Mouse (Mus musculus): Measurements from ENCODE around the gene Pdzph1.
A peak's percentile ranks its signal among the peaks of the same experiment; 100 is the strongest.

Gene Pdzph1

GRCm38 (mm10) chr17:58923316-58923866 is 67.8 kb downstream of the Pdzph1 start:
- no peak for DNase-seq (ENCODE audit: low read depth, low spot score)

- no peak for DNase-seq (ENCODE audit: low read depth, low spot score)
These were observed 68.4 kb downstream of the Pdzph1 start for GRCm38 (mm10) chr17:58922821-58923220.

- DNase-seq (ENCODE audit: low read depth, low spot score) = no peak
These were observed 71.2 kb downstream of the Pdzph1 start for GRCm38 (mm10) chr17:58919927-58920326.

- no peak for DNase-seq (ENCODE audit: low read depth, low spot score)
These were observed 72.1 kb downstream of the Pdzph1 start for GRCm38 (mm10) chr17:58919061-58919460.

GRCm38 (mm10) chr17:58918539-58918938 is 72.6 kb downstream of the Pdzph1 start:
- no peak for DNase-seq (ENCODE audit: low read depth, low spot score)

- DNase-seq (ENCODE audit: low read depth, low spot score) = no peak
These were observed 79.6 kb downstream of the Pdzph1 start for GRCm38 (mm10) chr17:58911564-58911963.

- peak; percentile 43 for DNase-seq (ENCODE audit: low read depth, low spot score)
These were observed 82.0 kb downstream of the Pdzph1 start for GRCm38 (mm10) chr17:58909061-58909661.

- no peak for DNase-seq (ENCODE audit: low read depth, low spot score)
These were observed 85.2 kb downstream of the Pdzph1 start for GRCm38 (mm10) chr17:58906001-58906400.

- no peak for DNase-seq (ENCODE audit: low read depth, low spot score)
These were observed 99.5 kb downstream of the Pdzph1 start for GRCm38 (mm10) chr17:58891488-58892210.

GRCm38 (mm10) chr17:58889905-58890645 is 101.1 kb downstream of the Pdzph1 start:
- DNase-seq (ENCODE audit: low read depth, low spot score) = no peak

- DNase-seq (ENCODE audit: low read depth, low spot score) = no peak
These were observed 106.8 kb downstream of the Pdzph1 start for GRCm38 (mm10) chr17:58884393-58884792.

GRCm38 (mm10) chr17:58873356-58873755 is 117.8 kb downstream of the Pdzph1 start:
- no peak for DNase-seq (ENCODE audit: low read depth, low spot score)

- DNase-seq (ENCODE audit: low read depth, low spot score) = no peak
These were observed 120.4 kb downstream of the Pdzph1 start for GRCm38 (mm10) chr17:58870795-58871194.

Measured in brain, embryonic 18.5 days (tissue).